Mouse (Mus musculus) ovary, adult 2 months (tissue): ENCODE results near the gene Loxl1. TPM values are rescaled to one million over a fixed set of nuclear protein-coding genes. Genes with fewer than 3 reads are reported as not detected.

Source experiments
- polyA plus RNA-seq: library from polyadenylated mRNA; depleted of rRNA; stranded (reverse); fragments of >200 nt; gene quantifications from 2 replicates; pipeline ENCODE4 v1.2.3, GENCODE M21; 2012; rRNA removed

Loxl1 gene
- polyA plus RNA-seq, result 167 and 204 TPM in 2 replicates

GRCm38 (mm10) chr9:58312944-58313359 is at the start of gene Loxl1:
Gene Loxl1, minus strand, starts transcription at chr9:58313186.

GRCm38 (mm10) chr9:58253033-58253804 is 59.8 kb downstream of the Loxl1 start, which contains the start of gene Stoml1:
Gene Stoml1, plus strand, starts transcription at chr9:58253164.

GRCm38 (mm10) chr9:58249592-58250192 is 63.3 kb downstream of the Loxl1 start, which contains the start of gene Pml:
Gene Pml, minus strand, starts transcription at chr9:58249786.

Other genes starting within 250 kb of the Loxl1 start
- gene Stra6, start 249.4 kb downstream of the Loxl1 start, polyA plus RNA-seq, result 42.6 and 49.2 TPM in 2 replicates
- 10.8 and 12.8 TPM in 2 replicates for gene Ccdc33, start 194.4 kb downstream of the Loxl1 start, polyA plus RNA-seq
- 249 and 303 TPM in 2 replicates for gene Islr, start 108.9 kb downstream of the Loxl1 start, polyA plus RNA-seq
- gene Islr2, start 108.9 kb downstream of the Loxl1 start, polyA plus RNA-seq, result 1.5 and 3.1 TPM in 2 replicates
- gene Pml, start 63.4 kb downstream of the Loxl1 start, polyA plus RNA-seq, result 31.3 and 34.5 TPM in 2 replicates
- 53.4 and 55.8 TPM in 2 replicates for gene Stoml1, start 60.0 kb downstream of the Loxl1 start, polyA plus RNA-seq
- not detected in 2 replicates for gene Tbc1d21, start 57.3 kb upstream of the Loxl1 start, polyA plus RNA-seq
- 10.7 and 13.8 TPM in 2 replicates for gene Insyn1, start 175.4 kb upstream of the Loxl1 start, polyA plus RNA-seq
- 17.7 and 19.8 TPM in 2 replicates for gene Cd276, start 242.3 kb upstream of the Loxl1 start, polyA plus RNA-seq